Mouse (Mus musculus) heart, embryonic 14.5 days (tissue): ENCODE results near the gene Trp53i13. TPM values are rescaled to one million over a fixed set of nuclear protein-coding genes. Genes with fewer than 3 reads are reported as not detected.

Source experiments
- ATAC-seq: fragments of 200-750 bp; cut with Nextera tagmentation; 2 replicates; pipeline ENCODE4 v1.8.0; 2017; ENCODE audit warnings: low read depth, moderate TSS enrichment; ENCODE audit not compliant: insufficient number of reproducible peaks, insufficient read depth, low FRiP score
- H3K27ac ChIP-seq, 2 experiments: fragments of 200-500 bp in 1 of 2; fragments of 300-500 bp in 1 of 2; sonication (generic) in 1 of 2; replicated peaks in 1 of 2; 2 replicates each; pipeline ENCODE4 v1.5.1; 2012 to 2014; ENCODE audit warnings: low read depth in 2 of 2, low read length in 2 of 2, control low read depth in 1 of 2, mild to moderate bottlenecking in 1 of 2, mixed read lengths in 1 of 2; ENCODE audit not compliant: control insufficient read depth in 1 of 2, insufficient read depth in 1 of 2
- H3K27me3 ChIP-seq: fragments of 300-500 bp; sonication (generic); 2 replicates; pipeline ENCODE4 v1.6.1; 2014; ENCODE audit warnings: mild to moderate bottlenecking, low read length, control low read depth; ENCODE audit not compliant: control insufficient read depth, insufficient read depth
- H3K36me3 ChIP-seq: fragments of 300-500 bp; sonication (generic); 2 replicates; pipeline ENCODE4 v1.6.1; 2014; ENCODE audit warnings: mild to moderate bottlenecking, control low read depth, low read length, mixed read lengths; ENCODE audit not compliant: control insufficient read depth, insufficient read depth
- H3K4me1 ChIP-seq, 2 experiments: fragments of 200-500 bp in 1 of 2; fragments of 300-500 bp in 1 of 2; sonication (generic) in 1 of 2; 2 replicates each; pipeline ENCODE4 v1.6.1; 2012 to 2014; ENCODE audit warnings: low read length in 2 of 2, control low read depth in 1 of 2, mixed read lengths in 1 of 2; ENCODE audit not compliant: control insufficient read depth in 2 of 2, insufficient read depth in 2 of 2
- H3K4me2 ChIP-seq: fragments of 300-500 bp; sonication (generic); 2 replicates; pipeline ENCODE4 v1.6.1; 2014; ENCODE audit warnings: mild to moderate bottlenecking, low read length
- H3K4me3 ChIP-seq, 2 experiments: fragments of 200-500 bp in 1 of 2; fragments of 300-500 bp in 1 of 2; sonication (generic) in 1 of 2; 2 replicates each; pipeline ENCODE4 v1.5.1; 2012 to 2014; ENCODE audit warnings: low read length in 2 of 2, mild to moderate bottlenecking in 2 of 2, control low read depth in 1 of 2, low read depth in 1 of 2, moderate library complexity in 1 of 2; ENCODE audit not compliant: control insufficient read depth in 1 of 2, insufficient read depth in 1 of 2
- H3K9ac ChIP-seq: fragments of 300-500 bp; sonication (generic); 2 replicates; pipeline ENCODE4 v1.6.1; 2014; ENCODE audit warnings: mild to moderate bottlenecking, low read length
- H3K9me3 ChIP-seq: fragments of 300-500 bp; sonication (generic); 2 replicates; pipeline ENCODE4 v1.6.1; 2016; ENCODE audit warnings: low read length, control low read depth; ENCODE audit not compliant: control insufficient read depth
- WGBS: fragments of 180-500 bp; shearing (Covaris S2); extraction: QIAGEN DNeasy Blood & Tissue Kit; methylation state at CpG from one replicate; pipeline ENCODE4 v1.1.7; 2014; 5-methylcytosine and 5-hydroxymethylcytosine counted together
- polyA plus RNA-seq: library from polyadenylated mRNA; unstranded; fragments of >200 nt; fragmentation: Nextera tagmentation; extraction: Ambion mirVana; gene quantifications from 2 replicates; pipeline ENCODE4 v1.2.1, GENCODE M21; 2014

The Trp53i13 gene
- polyA plus RNA-seq, 1 experiment from 2014 or later, result 30.0 TPM

GRCm38 (mm10) chr11:77520601-77521529 lies 5.1 kb upstream of the Trp53i13 start:
- Histone ChIP-seq H3K4me3 (no peak overlapping the region), H3K36me3 (no peaks in the 10 kb centered on the region), H3K9ac (no peak overlapping the region), H3K27me3 (peaks cover 5% of the 10 kb centered on the region), H3K9me3 (no peaks in the 10 kb centered on the region), H3K27ac (no peak overlapping the region), H3K4me2 (no peak overlapping the region), H3K4me1 (peaks cover 2 to 3% of the 10 kb centered on the region in 2 experiments; a peak in 2 of 4 replicates)
- 57% methylated on average over 5 of the region's 5 CpGs for WGBS
- ATAC-seq, result no peak

- H3K9ac ChIP-seq, result no peak within 1 kb of the TSS
- peaks cover 12 to 16% of the 10 kb centered on the region in 2 experiments for H3K4me1 ChIP-seq
- H3K27ac ChIP-seq, result no peak within 1 kb of the TSS
- H3K9me3 ChIP-seq, result no peaks in the 10 kb centered on the region
- H3K4me2 ChIP-seq, result no peak within 1 kb of the TSS
- H3K27me3 ChIP-seq, result peaks cover 8% of the 10 kb centered on the region
- ATAC-seq, result no peak
- WGBS, result 58% methylated on average over 5 of the region's 5 CpGs
- no peaks in the 10 kb centered on the region for H3K36me3 ChIP-seq
- no peak within 1 kb of the TSS for H3K4me3 ChIP-seq
Observed at GRCm38 (mm10) chr11:77519043-77519442, 3.3 kb upstream of the Trp53i13 start, which contains the start of gene Gm10392. Gene Gm10392, minus strand, starts transcription at chr11:77519198.

GRCm38 (mm10) chr11:77518051-77518798 lies 2.4 kb upstream of the Trp53i13 start:
- WGBS, result 81% methylated on average over 27 of the region's 27 CpGs
- no peak overlapping the region for H3K9ac ChIP-seq
- no peaks in the 10 kb centered on the region for H3K9me3 ChIP-seq
- H3K36me3 ChIP-seq, result no peaks in the 10 kb centered on the region
- no peak overlapping the region for H3K4me2 ChIP-seq
- H3K4me1 ChIP-seq, result peaks cover 18 to 21% of the 10 kb centered on the region in 2 experiments
- no peak overlapping the region for H3K27ac ChIP-seq
- ATAC-seq, result no peak
- H3K4me3 ChIP-seq, result no peak overlapping the region
- H3K27me3 ChIP-seq, result peaks cover 8% of the 10 kb centered on the region

GRCm38 (mm10) chr11:77516553-77517425 lies 1.0 kb upstream of the Trp53i13 start:
- Histone ChIP-seq H3K36me3 (no peaks in the 10 kb centered on the region), H3K27ac (no peak overlapping the region), H3K9me3 (no peaks in the 10 kb centered on the region), H3K4me3 (no peak overlapping the region), H3K4me2 (peak overlapping the region; percentile 98; the same call in 1 of the 2 replicates), H3K9ac (no peak overlapping the region), H3K4me1 (peaks cover 21 to 27% of the 10 kb centered on the region in 2 experiments), H3K27me3 (peaks cover 8% of the 10 kb centered on the region)
- no peak for ATAC-seq
- 89% methylated on average over 5 of the region's 5 CpGs for WGBS

GRCm38 (mm10) chr11:77514832-77515636 lies 746 bp downstream of the Trp53i13 start, which contains the start of gene Abhd15:
Gene Abhd15, plus strand, starts transcription at chr11:77515121.
- H3K36me3 ChIP-seq, result no peaks in the 10 kb centered on the region
- peaks cover 8% of the 10 kb centered on the region for H3K27me3 ChIP-seq
- ATAC-seq, result peak; percentile 47
- H3K9me3 ChIP-seq, result no peaks in the 10 kb centered on the region
- H3K9ac ChIP-seq, result peak within 1 kb of the TSS; percentile 70
- H3K4me1 ChIP-seq, result peaks cover 21 to 29% of the 10 kb centered on the region in 2 experiments
- peak within 1 kb of the TSS; percentile 7 to 63; a peak in 3 of 4 replicates for H3K27ac ChIP-seq
- H3K4me2 ChIP-seq, result peak within 1 kb of the TSS; percentile 98
- under 1% methylated on average over 68 of the region's 72 CpGs for WGBS
- peak within 1 kb of the TSS; percentile 81 to 82 for H3K4me3 ChIP-seq

- Histone ChIP-seq H3K4me2 (peak overlapping the region; percentile 98), H3K27me3 (peaks cover 8% of the 10 kb centered on the region), H3K36me3 (no peaks in the 10 kb centered on the region), H3K4me3 (peak overlapping the region; percentile 52 to 56), H3K9me3 (no peaks in the 10 kb centered on the region), H3K27ac (peak overlapping the region; percentile 7 to 63; a peak in 2 of 4 replicates), H3K9ac (peak overlapping the region; percentile 70), H3K4me1 (peaks cover 21 to 29% of the 10 kb centered on the region in 2 experiments)
- no peak for ATAC-seq
- 2% methylated on average over 19 of the region's 19 CpGs for WGBS
Observed at GRCm38 (mm10) chr11:77514281-77514831, 1.4 kb downstream of the Trp53i13 start.
